Mouse (Mus musculus) layer of hippocampus, adult 8-10 months (tissue): ENCODE results near the gene Cav3. TPM values are rescaled to one million over a fixed set of nuclear protein-coding genes. Genes with fewer than 3 reads are reported as not detected.
A peak's percentile ranks its signal among the peaks of the same experiment; 100 is the strongest.

Source experiments
- DNase-seq, 2 experiments: peaks; one replicate each; pipeline ENCODE4 v3.0.0; 2022; ENCODE audit warnings: low spot score in 2 of 2
- total RNA-seq, 4 experiments: library from RNA; stranded (reverse); gene quantifications; 2 replicates each; pipeline ENCODE4 v1.2.4; 2022

The Cav3 gene
- 1 to 10 TPM in 1 of 4 experiments, under 1 TPM in 3; 0.37 to 1.0 (median 0.43) TPM for total RNA-seq

GRCm38 (mm10) chr6:112459341-112459749, at the start of gene Cav3:
Cav3 (plus strand) TSS chr6:112459505.
- no peak for DNase-seq

- no peak for DNase-seq
Measured at GRCm38 (mm10) chr6:112419333-112419732, 40.0 kb upstream of the Cav3 start.

GRCm38 (mm10) chr6:112420883-112421282, 38.4 kb upstream of the Cav3 start:
- no peak for DNase-seq

- no peak for DNase-seq
Measured at GRCm38 (mm10) chr6:112423746-112424501, 35.4 kb upstream of the Cav3 start.

GRCm38 (mm10) chr6:112426018-112426732, 33.1 kb upstream of the Cav3 start:
- DNase-seq: no peak

- DNase-seq: no peak
Measured at GRCm38 (mm10) chr6:112445675-112446074, 13.6 kb upstream of the Cav3 start.

GRCm38 (mm10) chr6:112461459-112461858, 2.2 kb downstream of the Cav3 start:
- no peak for DNase-seq

GRCm38 (mm10) chr6:112463331-112463730, 4.0 kb downstream of the Cav3 start:
- no peak for DNase-seq

GRCm38 (mm10) chr6:112465441-112465840, 6.1 kb downstream of the Cav3 start:
- DNase-seq: no peak

- DNase-seq: no peak
Measured at GRCm38 (mm10) chr6:112466001-112466400, 6.7 kb downstream of the Cav3 start.

- DNase-seq: no peak
Measured at GRCm38 (mm10) chr6:112471644-112472043, 12.3 kb downstream of the Cav3 start.

- DNase-seq: no peak
Measured at GRCm38 (mm10) chr6:112479861-112480260, 20.6 kb downstream of the Cav3 start.

- peak in 1 of 2 experiments; percentile 25 for DNase-seq
Measured at GRCm38 (mm10) chr6:112484316-112484715, 25.0 kb downstream of the Cav3 start.

GRCm38 (mm10) chr6:112487993-112488392, 28.7 kb downstream of the Cav3 start:
- no peak for DNase-seq

GRCm38 (mm10) chr6:112488821-112489180, 29.5 kb downstream of the Cav3 start:
- DNase-seq: no peak

- no peak for DNase-seq
Measured at GRCm38 (mm10) chr6:112489181-112489909, 30.0 kb downstream of the Cav3 start.

GRCm38 (mm10) chr6:112489910-112490559, 30.7 kb downstream of the Cav3 start, which contains the start of gene Oxtr:
Oxtr (minus strand) TSS chr6:112489943.
- DNase-seq: no peak

- peak; percentile 60 to 84 for DNase-seq
Measured at GRCm38 (mm10) chr6:112490625-112491242, 31.4 kb downstream of the Cav3 start.

GRCm38 (mm10) chr6:112491521-112491920, 32.2 kb downstream of the Cav3 start:
- no peak for DNase-seq

- no peak for DNase-seq
Measured at GRCm38 (mm10) chr6:112492656-112493055, 33.4 kb downstream of the Cav3 start.

- DNase-seq: no peak
Measured at GRCm38 (mm10) chr6:112493371-112493770, 34.1 kb downstream of the Cav3 start.
